Mouse (Mus musculus) midbrain, embryonic 15.5 days (tissue): ENCODE measurements around the gene Bnip1. TPM values are rescaled to one million over a fixed set of nuclear protein-coding genes. Genes with fewer than 3 reads are reported as not detected.

Experiments used
- ATAC-seq: fragments of 200-750 bp; cut with Nextera tagmentation; replicated peaks from 2 replicates; pipeline ENCODE4 v1.8.0; 2017; ENCODE audit warnings: moderate TSS enrichment
- H3K27ac ChIP-seq: fragments of 300-500 bp; sonication (generic); 2 replicates; pipeline ENCODE4 v1.5.1; 2015; ENCODE audit warnings: mild to moderate bottlenecking, inconsistent platforms
- H3K27me3 ChIP-seq: fragments of 300-500 bp; sonication (generic); replicated peaks from 2 replicates; pipeline ENCODE4 v1.6.1; 2015; ENCODE audit warnings: inconsistent platforms
- H3K36me3 ChIP-seq: fragments of 300-500 bp; sonication (generic); replicated peaks from 2 replicates; pipeline ENCODE4 v1.6.1; 2015; ENCODE audit warnings: inconsistent platforms
- H3K4me1 ChIP-seq: fragments of 300-500 bp; sonication (generic); 2 replicates; pipeline ENCODE4 v1.6.1; 2015; ENCODE audit warnings: inconsistent platforms
- H3K4me2 ChIP-seq: fragments of 300-500 bp; sonication (generic); 2 replicates; pipeline ENCODE4 v1.6.1; 2015; ENCODE audit warnings: inconsistent platforms, mild to moderate bottlenecking, moderate library complexity
- H3K4me3 ChIP-seq: fragments of 300-500 bp; sonication (generic); 2 replicates; pipeline ENCODE4 v1.5.1; 2015; ENCODE audit warnings: mild to moderate bottlenecking, inconsistent platforms
- H3K9ac ChIP-seq: fragments of 300-500 bp; sonication (generic); 2 replicates; pipeline ENCODE4 v1.6.1; 2015; ENCODE audit warnings: mild to moderate bottlenecking, inconsistent platforms
- H3K9me3 ChIP-seq: fragments of 300-500 bp; sonication (generic); 2 replicates; pipeline ENCODE4 v1.6.1; 2016; ENCODE audit warnings: inconsistent platforms
- WGBS: fragments of 180-500 bp; shearing (Covaris S2); methylation state at CpG from one replicate; pipeline ENCODE4 v1.1.7; 2015; ENCODE audit warnings: mixed read lengths; 5-methylcytosine and 5-hydroxymethylcytosine counted together
- polyA plus RNA-seq: library from polyadenylated mRNA; unstranded; fragments of >200 nt; fragmentation: Nextera tagmentation; extraction: Ambion mirVana; gene quantifications from 2 replicates; pipeline ENCODE4 v1.2.1, GENCODE M21; 2015

The Bnip1 gene
- polyA plus RNA-seq: 60.6 and 61.5 TPM in 2 replicates

GRCm38 (mm10) chr17:26780750-26781571, at the start of gene Bnip1:
Gene Bnip1 (plus strand): TSS chr17:26781066.
- WGBS: under 1% methylated on average over 42 of the region's 42 CpGs
- peak; percentile 84 for ATAC-seq
- no peaks in the 10 kb centered on the region for H3K27me3 ChIP-seq

DNA sequence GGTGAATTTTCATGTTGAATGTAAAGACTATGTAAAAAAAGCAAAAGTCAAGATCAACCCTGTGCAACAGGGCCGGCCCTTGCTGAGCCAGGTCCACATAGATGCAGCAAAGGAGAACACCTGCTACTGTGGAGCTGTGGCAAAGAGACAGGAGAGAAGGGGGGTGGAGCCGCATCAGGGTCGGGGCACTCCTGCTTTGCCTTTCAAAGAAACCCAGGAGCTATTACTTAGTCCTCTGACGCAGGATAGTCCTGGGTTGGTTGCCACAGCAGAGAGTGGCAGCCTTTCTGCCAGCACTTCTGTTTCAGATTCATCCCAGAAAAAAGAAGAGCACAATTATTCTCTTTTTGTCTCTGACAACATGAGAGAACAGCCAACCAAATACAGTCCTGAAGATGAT, 38.3 kb upstream of the Bnip1 start:
- Histone ChIP-seq H3K9ac (no peak overlapping the region), H3K4me3 (no peak overlapping the region), H3K4me1 (no peaks in the 10 kb centered on the region), H3K4me2 (no peak overlapping the region), H3K9me3 (no peaks in the 10 kb centered on the region), H3K27ac (no peak overlapping the region), H3K36me3 (peaks cover 5% of the 10 kb centered on the region; the same call in 1 of the 2 replicates), H3K27me3 (no peaks in the 10 kb centered on the region)
- 54% methylated on average over 4 of the region's 4 CpGs for WGBS
- no peak for ATAC-seq

More at GRCm38 (mm10) chr17:26780750-26781571, at the start of gene Bnip1:
- Histone ChIP-seq H3K36me3 (peaks cover 5% of the 10 kb centered on the region; the same call in 1 of the 2 replicates), H3K4me2 (peak within 1 kb of the TSS; percentile 92), H3K27ac (peak within 1 kb of the TSS; percentile 65), H3K9ac (peak within 1 kb of the TSS; percentile 74), H3K9me3 (no peaks in the 10 kb centered on the region), H3K4me3 (peak within 1 kb of the TSS; percentile 75), H3K4me1 (peaks cover 8% of the 10 kb centered on the region)

DNA sequence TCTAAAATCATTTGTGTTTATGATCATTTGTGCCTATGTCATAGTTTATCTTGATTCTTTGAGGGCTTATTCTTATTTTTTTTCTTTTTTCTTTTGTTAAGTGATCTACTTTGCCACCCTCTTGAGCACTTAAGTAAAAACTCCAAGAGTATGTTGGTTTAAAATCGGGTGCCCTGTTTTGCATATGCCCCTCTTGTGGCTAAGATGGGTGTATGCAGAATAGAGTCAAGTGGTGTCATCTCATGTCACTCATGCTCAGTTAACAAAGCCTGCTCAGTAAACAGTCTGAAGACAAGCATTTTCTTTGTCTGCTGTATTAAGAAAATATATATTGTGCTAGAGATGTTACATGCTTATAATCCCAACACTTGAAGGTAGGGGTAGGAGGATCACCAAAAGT, 37.6 kb upstream of the Bnip1 start:
- Histone ChIP-seq H3K27me3 (no peaks in the 10 kb centered on the region), H3K9me3 (no peaks in the 10 kb centered on the region), H3K27ac (no peak overlapping the region), H3K4me2 (no peak overlapping the region), H3K36me3 (peaks cover 5% of the 10 kb centered on the region; the same call in 1 of the 2 replicates), H3K4me1 (no peaks in the 10 kb centered on the region), H3K4me3 (no peak overlapping the region), H3K9ac (no peak overlapping the region)
- 74% methylated on average over 1 of the region's 1 CpGs for WGBS
- ATAC-seq: no peak

DNA sequence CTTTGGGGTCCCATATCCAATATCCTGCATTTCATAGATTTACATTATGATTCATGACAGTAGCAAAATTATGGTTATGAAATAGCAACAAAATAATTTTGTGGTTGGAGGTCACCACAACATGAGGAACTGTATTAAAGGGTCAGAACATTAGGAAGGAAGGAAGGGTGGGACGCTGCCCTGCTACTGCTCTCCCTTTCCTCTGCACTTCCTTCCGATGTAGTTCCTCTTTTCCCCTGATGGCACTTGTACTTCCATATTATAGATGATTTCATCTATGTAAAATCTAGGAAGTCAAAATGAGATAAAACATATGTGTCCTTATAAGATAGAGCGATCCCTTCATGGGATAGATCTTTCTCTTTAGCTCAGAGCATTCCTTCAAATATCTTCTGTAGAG, 30.9 kb upstream of the Bnip1 start:
- Histone ChIP-seq H3K4me1 (no peaks in the 10 kb centered on the region), H3K36me3 (no peaks in the 10 kb centered on the region), H3K4me2 (no peak overlapping the region), H3K27ac (no peak overlapping the region), H3K9me3 (no peaks in the 10 kb centered on the region), H3K27me3 (no peaks in the 10 kb centered on the region), H3K4me3 (no peak overlapping the region), H3K9ac (no peak overlapping the region)
- 85% methylated on average over 3 of the region's 3 CpGs for WGBS
- ATAC-seq: no peak

- 72% methylated on average over 1 of the region's 1 CpGs for WGBS
- Histone ChIP-seq H3K27ac (no peak overlapping the region), H3K27me3 (no peaks in the 10 kb centered on the region), H3K4me2 (no peak overlapping the region), H3K4me3 (no peak overlapping the region), H3K9me3 (no peaks in the 10 kb centered on the region), H3K4me1 (no peaks in the 10 kb centered on the region), H3K9ac (no peak overlapping the region), H3K36me3 (no peaks in the 10 kb centered on the region)
- no peak for ATAC-seq
Observed at GRCm38 (mm10) chr17:26752297-26752696, 28.6 kb upstream of the Bnip1 start.

- no peak overlapping the region for H3K9ac ChIP-seq
- no peaks in the 10 kb centered on the region for H3K4me1 ChIP-seq
- no peak overlapping the region for H3K4me3 ChIP-seq
- H3K36me3 ChIP-seq: 0 out of 2 replicates have a peak, but pooled peaks cover 3% of the 10 kb centered on the region
- WGBS: 90% methylated on average over 2 of the region's 2 CpGs
- H3K9me3 ChIP-seq: no peaks in the 10 kb centered on the region
- ATAC-seq: no peak
- no peak overlapping the region for H3K27ac ChIP-seq
- H3K4me2 ChIP-seq: no peak overlapping the region
- H3K27me3 ChIP-seq: no peaks in the 10 kb centered on the region
Observed at GRCm38 (mm10) chr17:26753476-26753875, 27.4 kb upstream of the Bnip1 start.

- WGBS: 90% methylated on average over 5 of the region's 5 CpGs
- Histone ChIP-seq H3K27me3 (no peaks in the 10 kb centered on the region), H3K9ac (no peak overlapping the region), H3K9me3 (no peaks in the 10 kb centered on the region), H3K4me2 (no peak overlapping the region), H3K4me3 (no peak overlapping the region), H3K36me3 (peaks cover 8% of the 10 kb centered on the region; the same call in 1 of the 2 replicates), H3K27ac (no peak overlapping the region), H3K4me1 (no peaks in the 10 kb centered on the region)
- no peak for ATAC-seq
Observed at GRCm38 (mm10) chr17:26767100-26767753, 13.6 kb upstream of the Bnip1 start.

- no peak overlapping the region for H3K27ac ChIP-seq
- no peaks in the 10 kb centered on the region for H3K9me3 ChIP-seq
- H3K4me1 ChIP-seq: no peaks in the 10 kb centered on the region
- H3K9ac ChIP-seq: no peak overlapping the region
- no peak overlapping the region for H3K4me2 ChIP-seq
- no peak overlapping the region for H3K4me3 ChIP-seq
- H3K27me3 ChIP-seq: no peaks in the 10 kb centered on the region
- H3K36me3 ChIP-seq: peaks cover 8% of the 10 kb centered on the region; the same call in 1 of the 2 replicates
- ATAC-seq: no peak
- WGBS: 64% methylated on average over 2 of the region's 2 CpGs
Observed at GRCm38 (mm10) chr17:26767754-26768124, 13.1 kb upstream of the Bnip1 start.

DNA sequence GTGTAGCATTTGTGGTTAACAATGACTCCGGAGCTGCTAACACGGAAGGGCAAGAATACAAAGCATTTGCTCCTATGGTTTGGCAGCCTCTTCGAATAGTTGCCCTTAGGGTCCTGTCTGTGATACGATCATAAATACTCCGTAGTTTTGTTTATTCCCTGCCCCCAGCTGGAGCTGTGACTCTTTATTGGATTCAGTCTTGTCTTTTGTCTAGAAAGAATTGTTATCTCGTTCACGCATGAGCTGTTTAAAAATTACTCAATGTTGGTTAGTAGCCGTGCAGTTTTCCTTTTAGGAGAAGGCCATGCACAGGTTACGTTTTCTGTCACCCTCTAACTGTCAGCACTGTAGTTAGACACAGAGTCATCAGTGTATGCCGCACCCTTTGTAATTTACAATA, 4.7 kb upstream of the Bnip1 start:
- Histone ChIP-seq H3K27ac (no peak overlapping the region), H3K4me2 (no peak overlapping the region), H3K36me3 (no peaks in the 10 kb centered on the region; the same call in 1 of the 2 replicates), H3K4me1 (no peaks in the 10 kb centered on the region), H3K4me3 (no peak overlapping the region), H3K9me3 (no peaks in the 10 kb centered on the region), H3K9ac (no peak overlapping the region), H3K27me3 (no peaks in the 10 kb centered on the region)
- 56% methylated on average over 10 of the region's 10 CpGs for WGBS
- no peak for ATAC-seq

GRCm38 (mm10) chr17:26778001-26778400, 2.9 kb upstream of the Bnip1 start:
- no peak overlapping the region for H3K4me2 ChIP-seq
- no peak overlapping the region for H3K9ac ChIP-seq
- 91% methylated on average over 4 of the region's 4 CpGs for WGBS
- no peak for ATAC-seq
- peaks cover 8% of the 10 kb centered on the region for H3K4me1 ChIP-seq
- no peak overlapping the region for H3K27ac ChIP-seq
- no peaks in the 10 kb centered on the region for H3K27me3 ChIP-seq
- H3K4me3 ChIP-seq: no peak overlapping the region
- H3K36me3 ChIP-seq: no peaks in the 10 kb centered on the region
- no peaks in the 10 kb centered on the region for H3K9me3 ChIP-seq

DNA sequence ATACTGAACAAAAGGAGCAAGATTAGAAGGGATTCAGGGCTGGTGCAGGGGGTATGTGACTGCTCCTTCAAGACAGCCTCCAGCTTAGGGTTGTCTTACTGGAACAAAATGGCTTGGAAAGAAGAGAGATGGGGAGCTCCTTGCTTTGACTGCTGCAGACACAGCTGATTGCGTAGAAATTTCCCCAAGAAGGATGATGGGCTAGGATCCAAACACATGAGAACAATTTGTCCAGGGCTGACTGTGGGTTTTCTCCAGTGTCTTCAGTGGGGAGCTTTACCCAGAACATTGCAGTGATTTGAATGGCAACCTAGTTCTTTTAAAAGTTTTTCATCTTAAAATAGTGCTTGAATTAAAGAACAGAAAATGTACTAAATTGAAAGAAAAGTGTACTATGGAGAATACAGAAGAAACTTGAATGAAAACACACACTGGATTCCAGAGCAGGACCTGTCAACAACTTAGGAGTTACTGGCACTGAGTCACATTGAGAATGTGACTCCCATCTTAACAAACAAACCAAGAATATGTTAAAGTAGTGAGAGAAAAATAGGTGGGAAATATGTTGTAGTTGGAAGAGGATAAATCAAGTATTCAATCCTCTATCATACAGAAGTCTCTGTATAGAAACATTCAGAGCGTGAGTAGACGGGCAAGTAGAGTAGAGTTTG, 2.3 kb upstream of the Bnip1 start:
- WGBS: 91% methylated on average over 3 of the region's 3 CpGs
- H3K27ac ChIP-seq: no peak overlapping the region
- H3K4me1 ChIP-seq: peaks cover 8% of the 10 kb centered on the region
- no peak overlapping the region for H3K9ac ChIP-seq
- no peak overlapping the region for H3K4me3 ChIP-seq
- no peaks in the 10 kb centered on the region; the same call in 1 of the 2 replicates for H3K36me3 ChIP-seq
- H3K9me3 ChIP-seq: no peaks in the 10 kb centered on the region
- no peaks in the 10 kb centered on the region for H3K27me3 ChIP-seq
- no peak overlapping the region for H3K4me2 ChIP-seq
- no peak for ATAC-seq

DNA sequence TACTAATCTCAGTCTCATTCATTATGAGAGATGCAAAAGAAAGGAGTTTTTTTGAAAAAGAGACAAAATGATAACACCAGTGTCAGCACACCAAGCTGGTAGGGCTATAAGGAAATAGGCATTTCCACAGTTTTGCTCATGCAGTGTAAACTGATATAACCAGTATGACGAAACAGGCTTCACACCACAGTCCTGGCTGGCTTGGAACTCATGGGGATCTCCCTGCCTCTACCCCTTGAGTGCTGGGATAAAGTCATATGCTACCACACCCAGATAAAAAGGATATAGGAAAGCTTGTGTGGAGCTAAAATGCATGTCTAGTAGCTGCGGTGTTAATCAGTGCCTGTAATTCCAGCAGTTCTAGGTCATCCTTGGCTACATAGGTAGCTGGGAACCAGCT, 1.4 kb upstream of the Bnip1 start:
- peaks cover 3% of the 10 kb centered on the region; the same call in 1 of the 2 replicates for H3K36me3 ChIP-seq
- H3K4me1 ChIP-seq: peaks cover 8% of the 10 kb centered on the region
- no peak overlapping the region for H3K27ac ChIP-seq
- no peaks in the 10 kb centered on the region for H3K27me3 ChIP-seq
- H3K4me3 ChIP-seq: no peak overlapping the region
- ATAC-seq: no peak
- H3K4me2 ChIP-seq: no peak overlapping the region
- WGBS: 92% methylated on average over 2 of the region's 2 CpGs
- H3K9ac ChIP-seq: no peak overlapping the region
- no peaks in the 10 kb centered on the region for H3K9me3 ChIP-seq
